Mouse (Mus musculus) myocyte (in vitro differentiated cells): Measurements from ENCODE around the gene Syne2.

Experiments
- CEBPB ChIP-seq: IDR thresholded peaks from 2 replicates; pipeline ENCODE4 v1.6.1; 2011; ENCODE audit warnings: mild to moderate bottlenecking, moderate library complexity; ENCODE audit not compliant: poor library complexity, insufficient read depth, severe bottlenecking
- E2F4 ChIP-seq: IDR thresholded peaks from one replicate; pipeline ENCODE4 v1.6.1; 2011; ENCODE audit warnings: mild to moderate bottlenecking, control low read depth, moderate library complexity; ENCODE audit not compliant: insufficient read depth
- MAX ChIP-seq: IDR thresholded peaks from one replicate; pipeline ENCODE4 v1.6.1; 2011; ENCODE audit warnings: low read depth, mild to moderate bottlenecking, control low read depth
- MYOD1 ChIP-seq, 3 experiments: IDR thresholded peaks; one replicate each; pipeline ENCODE4 v1.6.1; 2011; ENCODE audit warnings: control low read depth in 2 of 3, low read depth in 2 of 3, mild to moderate bottlenecking in 2 of 3, moderate library complexity in 1 of 3; ENCODE audit not compliant: insufficient read length in 2 of 3, control insufficient read depth in 1 of 3
- MYOG ChIP-seq, 3 experiments: IDR thresholded peaks; one replicate each; pipeline ENCODE4 v1.6.1; 2011; ENCODE audit warnings: control low read depth in 2 of 3, low read depth in 2 of 3, mild to moderate bottlenecking in 2 of 3; ENCODE audit not compliant: insufficient read length in 2 of 3, control insufficient read depth in 1 of 3, insufficient read depth in 1 of 3
- POLR2A ChIP-seq: IDR thresholded peaks from one replicate; pipeline ENCODE4 v1.6.1; 2011; ENCODE audit warnings: low read depth, mild to moderate bottlenecking, control low read depth, moderate library complexity; ENCODE audit not compliant: insufficient read length
- POLR2AphosphoS2 ChIP-seq: IDR thresholded peaks from one replicate; pipeline ENCODE4 v1.6.1; 2011; ENCODE audit warnings: low read depth, control low read depth; ENCODE audit not compliant: insufficient read length
- REST ChIP-seq: IDR thresholded peaks from one replicate; pipeline ENCODE4 v1.6.1; 2011; ENCODE audit warnings: mild to moderate bottlenecking, control low read depth, moderate library complexity; ENCODE audit not compliant: insufficient read depth, insufficient read length
- SRF ChIP-seq: IDR thresholded peaks from one replicate; pipeline ENCODE4 v1.6.1; 2011; ENCODE audit warnings: low read depth; ENCODE audit not compliant: control insufficient read depth, insufficient read length
- TCF12 ChIP-seq: IDR thresholded peaks from one replicate; pipeline ENCODE4 v1.6.1; 2011; ENCODE audit warnings: mild to moderate bottlenecking, control low read depth; ENCODE audit not compliant: poor library complexity, insufficient read depth, severe bottlenecking
- TCF3 ChIP-seq: IDR thresholded peaks from one replicate; pipeline ENCODE4 v1.6.1; 2011; ENCODE audit warnings: low read depth, control low read depth; ENCODE audit not compliant: insufficient read length
- USF1 ChIP-seq: IDR thresholded peaks from one replicate; pipeline ENCODE4 v1.6.1; 2011; ENCODE audit warnings: low read depth, mild to moderate bottlenecking, control low read depth, moderate library complexity

- TF ChIP-seq TCF12 (no peak), POLR2A (no peak), USF1 (no peak), POLR2AphosphoS2 (no peak), MYOG (IDR thresholded peaks at IDR 0.05; ENCODE audit: control insufficient read depth in 1 of 3, insufficient read depth in 1 of 3, insufficient read length in 2 of 3, low read depth in 2 of 3) (no peak), CEBPB (no peak), MYOD1 (IDR thresholded peaks at IDR 0.05; ENCODE audit: control insufficient read depth in 1 of 3, insufficient read length in 2 of 3, low read depth in 2 of 3) (no peak), MAX (no peak), SRF (no peak), REST (no peak), TCF3 (no peak), E2F4 (no peak)
Observed at GRCm38 (mm10) chr12:75918415-75918814, 100.5 kb downstream of the Syne2 start.
